Mouse (Mus musculus): Measurements from ENCODE around the gene Ppy. TPM values are rescaled to one million over a fixed set of nuclear protein-coding genes. Genes with fewer than 3 reads are reported as not detected.

Ppy gene
- polyA plus RNA-seq, 1 experiment from 2014 or later: not detected

DNA sequence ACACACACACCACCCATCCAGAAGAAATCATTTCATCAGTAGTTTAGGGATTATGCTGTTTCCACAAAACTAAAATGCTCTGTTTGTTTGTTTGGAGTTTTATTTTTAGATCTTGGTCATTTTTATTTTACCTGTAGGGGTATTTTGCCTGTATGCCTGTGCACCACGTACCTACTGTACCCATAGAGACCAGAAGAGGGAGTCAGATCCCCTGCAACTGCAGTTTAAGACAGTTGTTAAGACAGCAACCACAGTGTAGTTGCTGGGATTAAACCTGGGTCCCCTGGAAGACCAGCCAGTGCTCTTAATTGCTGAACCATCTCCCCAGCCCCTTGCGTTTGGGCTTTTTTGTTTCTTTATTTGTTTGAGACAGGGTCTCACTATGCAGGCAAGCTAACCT, 32.1 kb downstream of the Ppy start:
- Histone ChIP-seq H3K9me3 (no peaks in the 10 kb centered on the region), H3K27ac (no peak overlapping the region), H3K4me2 (no peak overlapping the region), H3K9ac (replicated peaks) (no peak overlapping the region), H3K27me3 (peaks cover 19% of the 10 kb centered on the region), H3K4me3 (replicated peaks) (no peak overlapping the region), H3K36me3 (peaks cover 9% of the 10 kb centered on the region; the same call in 1 of the 2 replicates), H3K4me1 (replicated peaks) (peaks cover 24% of the 10 kb centered on the region)
- ATAC-seq (ENCODE audit: insufficient number of reproducible peaks, insufficient read depth, low FRiP score, low TSS enrichment, low read depth): no peak
- WGBS: 32% methylated on average over 2 of the region's 2 CpGs

DNA sequence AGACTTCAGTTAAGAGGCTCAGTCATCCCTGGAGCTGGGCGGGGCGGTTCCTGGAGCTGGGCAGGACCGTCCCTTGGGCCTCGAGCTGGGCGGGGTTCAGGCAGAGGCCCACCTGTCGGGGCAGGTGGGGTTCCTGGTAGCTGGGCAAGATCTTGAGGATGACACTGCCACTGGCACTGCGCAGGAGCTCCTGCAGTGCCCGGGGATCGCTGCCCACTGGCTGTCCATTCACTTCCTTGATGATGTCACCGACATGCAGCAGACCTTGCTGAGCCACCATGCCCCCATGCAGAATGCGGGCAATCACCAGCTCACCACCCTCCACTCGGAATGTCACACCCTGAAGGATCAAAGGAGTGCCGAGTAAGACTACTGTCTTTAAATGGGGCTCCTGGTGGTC, 38.0 kb downstream of the Ppy start:
- no peak overlapping the region for H3K27ac ChIP-seq
- H3K9ac ChIP-seq (replicated peaks): no peak overlapping the region
- no peak overlapping the region for H3K4me2 ChIP-seq
- 61% methylated on average over 13 of the region's 13 CpGs for WGBS
- no peaks in the 10 kb centered on the region for H3K9me3 ChIP-seq
- H3K27me3 ChIP-seq: peaks cover 19% of the 10 kb centered on the region
- peaks cover 40% of the 10 kb centered on the region for H3K36me3 ChIP-seq
- no peak for ATAC-seq (ENCODE audit: insufficient number of reproducible peaks, insufficient read depth, low FRiP score, low TSS enrichment, low read depth)
- H3K4me3 ChIP-seq (replicated peaks): no peak overlapping the region
- H3K4me1 ChIP-seq (replicated peaks): peaks cover 21% of the 10 kb centered on the region

DNA sequence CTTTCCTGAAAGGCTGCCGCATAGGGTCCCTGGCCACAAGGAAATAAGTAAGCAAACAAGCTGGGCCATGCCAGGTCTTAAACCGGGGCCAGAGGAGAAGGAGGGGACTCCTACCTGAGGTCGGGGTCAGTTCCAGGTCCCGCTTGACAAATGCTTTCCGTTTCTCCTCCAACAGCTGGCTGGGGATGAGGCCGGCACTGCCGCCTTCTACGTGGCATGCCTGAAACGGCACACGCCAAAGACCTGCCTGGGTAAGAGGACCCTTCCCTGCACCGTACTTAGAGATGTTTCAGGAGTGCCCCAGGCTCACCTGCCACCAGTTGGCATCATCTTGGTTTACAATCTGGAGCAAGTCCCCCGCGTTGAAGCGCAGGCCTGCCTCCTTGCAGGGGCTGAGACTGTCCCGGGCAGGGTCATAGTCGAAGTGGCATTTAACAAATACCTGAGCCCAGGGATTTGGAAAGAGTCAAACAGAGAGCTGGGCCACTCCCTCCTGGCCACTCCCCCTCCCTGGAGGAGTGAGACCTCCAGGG, 39.1 kb downstream of the Ppy start:
- peak overlapping the region; percentile 91 for H3K4me2 ChIP-seq
- peaks cover 19% of the 10 kb centered on the region for H3K27me3 ChIP-seq
- ATAC-seq (ENCODE audit: insufficient number of reproducible peaks, insufficient read depth, low FRiP score, low TSS enrichment, low read depth): no peak
- H3K27ac ChIP-seq: no peak overlapping the region
- 20% methylated on average over 16 of the region's 16 CpGs for WGBS
- peak overlapping the region; percentile 41; the same call in 1 of the 2 replicates for H3K4me3 ChIP-seq (replicated peaks)
- H3K9me3 ChIP-seq: no peaks in the 10 kb centered on the region
- H3K9ac ChIP-seq (replicated peaks): no peak overlapping the region
- H3K4me1 ChIP-seq (replicated peaks): peaks cover 14% of the 10 kb centered on the region
- peaks cover 42% of the 10 kb centered on the region for H3K36me3 ChIP-seq

DNA sequence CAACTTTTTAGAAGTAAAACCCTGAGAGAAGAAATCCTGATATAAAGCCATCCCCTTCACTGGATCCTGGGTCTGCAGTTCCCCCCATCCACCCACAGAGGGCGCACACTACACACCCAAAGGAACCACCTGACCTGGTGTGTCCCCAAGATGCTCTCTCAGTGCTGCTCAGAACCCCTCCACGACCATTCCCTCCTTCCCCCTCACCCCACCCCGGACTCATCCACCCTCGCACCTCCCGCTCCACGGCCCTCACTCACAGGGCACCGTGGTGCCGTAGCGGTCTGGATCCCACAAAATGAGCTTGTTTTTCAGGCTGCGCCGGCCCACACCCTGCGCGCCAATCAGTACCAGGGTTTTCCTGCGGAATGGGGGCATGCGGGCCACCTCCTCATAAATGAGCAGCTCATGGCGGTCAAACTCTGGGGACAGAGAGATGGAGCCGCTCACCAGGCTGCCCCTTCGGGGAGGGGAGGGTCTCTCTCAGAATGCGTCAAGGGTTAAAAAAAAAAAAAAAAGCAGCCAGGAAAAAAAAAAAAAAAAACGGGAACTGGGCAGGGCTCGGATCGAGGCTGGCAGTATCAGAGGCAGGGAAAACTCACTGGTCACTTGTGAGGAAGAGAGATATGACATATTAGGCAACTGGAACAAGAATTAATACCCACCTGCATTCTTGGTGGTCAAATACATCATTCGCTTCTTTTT, 39.7 kb downstream of the Ppy start:
- 4% methylated on average over 23 of the region's 23 CpGs for WGBS
- H3K9ac ChIP-seq (replicated peaks): peak overlapping the region; percentile 51; the same call in 1 of the 2 replicates
- peaks cover 9% of the 10 kb centered on the region for H3K4me1 ChIP-seq (replicated peaks)
- H3K27me3 ChIP-seq: peaks cover 19% of the 10 kb centered on the region
- H3K36me3 ChIP-seq: peaks cover 42% of the 10 kb centered on the region
- H3K4me3 ChIP-seq (replicated peaks): peak overlapping the region; percentile 41
- H3K9me3 ChIP-seq: no peaks in the 10 kb centered on the region
- H3K4me2 ChIP-seq: peak overlapping the region; percentile 91
- ATAC-seq (ENCODE audit: insufficient number of reproducible peaks, insufficient read depth, low FRiP score, low TSS enrichment, low read depth): peak; percentile 69; the same call in 1 of the 2 replicates
- H3K27ac ChIP-seq: no peak overlapping the region

DNA sequence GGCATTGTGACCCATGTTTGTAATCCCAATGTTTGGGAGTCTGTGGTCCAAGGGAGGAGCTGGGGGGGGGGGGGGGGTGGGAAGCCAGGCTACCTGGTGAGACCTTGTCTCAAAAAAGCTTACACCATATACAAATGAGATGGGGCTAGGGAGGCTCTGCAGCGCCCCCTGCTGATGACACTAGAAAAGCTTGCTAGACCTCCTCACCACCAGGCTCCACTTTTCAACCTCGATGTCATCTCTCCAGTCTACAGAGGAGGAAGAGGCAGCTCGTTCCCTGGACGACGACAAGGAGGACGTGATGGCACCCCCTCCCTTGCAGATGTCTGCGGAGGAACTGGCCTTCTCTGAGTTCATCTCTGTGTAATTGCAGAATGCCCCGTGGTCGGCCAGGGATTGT, 47.3 kb downstream of the Ppy start:
- no peak overlapping the region for H3K9ac ChIP-seq (replicated peaks)
- no peak overlapping the region for H3K27ac ChIP-seq
- H3K4me1 ChIP-seq (replicated peaks): no peaks in the 10 kb centered on the region; the same call in 1 of the 2 replicates
- 29% methylated on average over 9 of the region's 9 CpGs for WGBS
- H3K4me2 ChIP-seq: no peak overlapping the region
- H3K4me3 ChIP-seq (replicated peaks): no peak overlapping the region
- no peaks in the 10 kb centered on the region for H3K9me3 ChIP-seq
- peaks cover 10% of the 10 kb centered on the region; the same call in 1 of the 2 replicates for H3K36me3 ChIP-seq
- ATAC-seq (ENCODE audit: insufficient number of reproducible peaks, insufficient read depth, low FRiP score, low TSS enrichment, low read depth): no peak
- no peaks in the 10 kb centered on the region for H3K27me3 ChIP-seq

DNA sequence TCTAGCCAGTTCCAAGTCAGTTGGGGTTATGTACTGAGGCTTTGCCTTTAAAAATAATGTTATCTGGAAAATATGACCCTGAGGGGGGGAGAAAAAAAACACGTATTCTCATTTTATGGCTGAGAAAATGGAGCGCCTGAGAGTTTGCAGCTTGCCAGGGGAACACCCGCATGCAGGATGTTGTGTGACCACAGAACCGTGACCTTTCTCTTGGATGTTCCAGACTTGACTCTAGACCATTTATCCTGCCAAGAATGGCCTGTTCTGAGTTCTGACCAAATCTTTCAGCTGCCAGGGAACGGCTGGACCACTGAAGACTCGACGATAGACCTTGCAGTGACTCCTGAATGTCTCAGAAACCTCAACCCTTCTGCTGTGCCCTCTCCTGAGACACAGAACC, 47.9 kb downstream of the Ppy start:
- WGBS: 80% methylated on average over 7 of the region's 7 CpGs
- no peak overlapping the region for H3K9ac ChIP-seq (replicated peaks)
- no peak overlapping the region for H3K27ac ChIP-seq
- no peaks in the 10 kb centered on the region; the same call in 1 of the 2 replicates for H3K4me1 ChIP-seq (replicated peaks)
- H3K4me2 ChIP-seq: no peak overlapping the region
- peaks cover 3% of the 10 kb centered on the region; the same call in 1 of the 2 replicates for H3K36me3 ChIP-seq
- H3K4me3 ChIP-seq (replicated peaks): no peak overlapping the region
- H3K27me3 ChIP-seq: no peaks in the 10 kb centered on the region
- ATAC-seq (ENCODE audit: insufficient number of reproducible peaks, insufficient read depth, low FRiP score, low TSS enrichment, low read depth): no peak
- no peaks in the 10 kb centered on the region for H3K9me3 ChIP-seq

DNA sequence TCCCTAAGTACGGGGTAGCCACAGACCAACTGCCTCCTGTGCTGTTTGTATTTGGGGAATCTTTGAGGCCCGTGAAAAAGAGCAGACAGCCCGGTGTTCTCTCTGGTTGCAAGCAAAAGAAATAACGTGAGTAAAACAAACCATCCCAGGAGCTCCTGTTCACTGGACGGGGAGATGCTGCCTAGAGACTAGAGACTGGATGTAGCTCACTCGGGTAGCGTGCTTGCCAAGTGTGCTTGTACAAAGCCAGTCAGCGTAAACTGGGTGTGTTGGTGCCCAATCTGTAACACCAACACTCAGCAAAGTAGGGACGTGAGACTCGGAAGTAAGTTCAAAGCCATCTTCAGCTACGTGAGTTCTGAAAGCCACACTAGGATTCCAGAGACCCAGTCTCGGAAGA, 48.4 kb downstream of the Ppy start:
- ATAC-seq (ENCODE audit: insufficient number of reproducible peaks, insufficient read depth, low FRiP score, low TSS enrichment, low read depth): no peak
- H3K4me2 ChIP-seq: no peak overlapping the region
- 84% methylated on average over 12 of the region's 12 CpGs for WGBS
- no peaks in the 10 kb centered on the region; the same call in 1 of the 2 replicates for H3K4me1 ChIP-seq (replicated peaks)
- no peak overlapping the region for H3K4me3 ChIP-seq (replicated peaks)
- no peaks in the 10 kb centered on the region for H3K9me3 ChIP-seq
- no peak overlapping the region for H3K27ac ChIP-seq
- H3K27me3 ChIP-seq: no peaks in the 10 kb centered on the region
- no peak overlapping the region for H3K9ac ChIP-seq (replicated peaks)
- H3K36me3 ChIP-seq: no peaks in the 10 kb centered on the region

DNA sequence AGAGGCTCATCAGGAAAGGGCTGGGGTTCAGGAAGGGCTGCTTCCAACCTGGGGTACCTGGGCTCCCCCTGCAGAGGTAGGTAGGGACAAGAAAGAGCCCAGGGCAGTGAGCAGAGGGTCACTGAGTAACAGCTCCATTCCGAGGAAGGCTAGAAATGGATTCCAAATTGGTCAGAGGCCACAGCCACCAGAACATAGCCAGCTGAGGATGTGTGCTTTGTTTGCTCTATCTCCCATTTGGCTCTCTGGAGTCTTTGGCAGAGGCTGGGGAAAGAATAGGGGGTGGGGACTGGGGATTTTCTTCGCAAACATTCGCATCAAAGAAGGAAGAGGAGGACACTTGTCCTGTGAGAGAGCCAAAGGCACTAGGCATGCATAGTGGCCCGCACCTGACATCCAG, 49.2 kb downstream of the Ppy start:
- H3K9ac ChIP-seq (replicated peaks): 0 out of 2 replicates have a peak overlapping the region, but pooled peaks have one; percentile 18
- 57% methylated on average over 4 of the region's 4 CpGs for WGBS
- H3K36me3 ChIP-seq: no peaks in the 10 kb centered on the region
- no peaks in the 10 kb centered on the region for H3K27me3 ChIP-seq
- 0 out of 2 replicates have a peak overlapping the region, but pooled peaks have one; percentile 41 for H3K27ac ChIP-seq
- H3K4me2 ChIP-seq: no peak overlapping the region
- no peak for ATAC-seq (ENCODE audit: insufficient number of reproducible peaks, insufficient read depth, low FRiP score, low TSS enrichment, low read depth)
- H3K4me3 ChIP-seq (replicated peaks): no peak overlapping the region
- H3K9me3 ChIP-seq: no peaks in the 10 kb centered on the region
- no peaks in the 10 kb centered on the region; the same call in 1 of the 2 replicates for H3K4me1 ChIP-seq (replicated peaks)

DNA sequence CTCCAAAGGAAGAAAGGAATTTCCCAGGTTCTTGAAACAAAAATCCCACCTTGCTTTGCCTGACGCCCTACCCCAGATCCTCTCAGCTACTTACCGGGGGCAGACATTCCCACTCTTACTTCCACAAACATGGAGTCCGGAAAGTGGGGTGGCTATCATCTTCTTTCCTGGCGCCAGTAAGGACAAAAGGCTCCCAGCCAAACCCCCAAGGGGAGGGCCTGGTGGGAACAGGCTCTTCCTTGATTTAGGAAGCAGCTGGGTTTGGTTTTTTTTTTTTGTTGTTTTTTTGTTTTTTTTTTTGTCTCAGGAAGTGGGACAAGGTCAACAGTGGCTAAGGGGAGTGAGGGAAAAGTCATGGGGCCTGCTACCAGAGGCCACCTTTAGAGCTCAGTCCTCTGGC, 49.6 kb downstream of the Ppy start:
- H3K27ac ChIP-seq: no peak overlapping the region
- 69% methylated on average over 4 of the region's 4 CpGs for WGBS

More for the DNA sequence above, 49.6 kb downstream of the Ppy start:
- Histone ChIP-seq H3K4me3 (replicated peaks) (no peak overlapping the region), H3K4me2 (no peak overlapping the region), H3K4me1 (replicated peaks) (no peaks in the 10 kb centered on the region; the same call in 1 of the 2 replicates), H3K9me3 (no peaks in the 10 kb centered on the region), H3K36me3 (no peaks in the 10 kb centered on the region), H3K27me3 (no peaks in the 10 kb centered on the region), H3K9ac (replicated peaks) (no peak overlapping the region)
- no peak for ATAC-seq (ENCODE audit: insufficient number of reproducible peaks, insufficient read depth, low FRiP score, low TSS enrichment, low read depth)

Data from limb, embryonic 12.5 days (tissue).